Mouse (Mus musculus) limb, embryonic 14.5 days (tissue): ENCODE data around the gene Tmem59l. TPM values are rescaled to one million over a fixed set of nuclear protein-coding genes. Genes with fewer than 3 reads are reported as not detected.

Source experiments
- ATAC-seq: fragments of 200-750 bp; cut with Nextera tagmentation; 2 replicates; pipeline ENCODE4 v1.8.0; 2017; ENCODE audit warnings: low read depth, moderate number of reproducible peaks, moderate TSS enrichment; ENCODE audit not compliant: low FRiP score
- DNase-seq: peaks from one replicate; pipeline ENCODE4 v3.0.0-alpha.2; 2015; ENCODE audit warnings: low spot score
- H3K27ac ChIP-seq: fragments of 300-500 bp; sonication (generic); replicated peaks from 2 replicates; pipeline ENCODE4 v1.5.1; 2014; ENCODE audit warnings: low read depth, mild to moderate bottlenecking, low read length, moderate library complexity, mixed read lengths
- H3K27me3 ChIP-seq: fragments of 300-500 bp; sonication (generic); 2 replicates; pipeline ENCODE4 v1.6.1; 2014; ENCODE audit warnings: low read length, mixed read lengths; ENCODE audit not compliant: control insufficient read depth, insufficient read depth
- H3K36me3 ChIP-seq: fragments of 300-500 bp; sonication (generic); 2 replicates; pipeline ENCODE4 v1.6.1; 2014; ENCODE audit warnings: mild to moderate bottlenecking, low read length, moderate library complexity, mixed read lengths; ENCODE audit not compliant: control insufficient read depth, insufficient read depth
- H3K4me1 ChIP-seq: fragments of 300-500 bp; sonication (generic); 2 replicates; pipeline ENCODE4 v1.6.1; 2014; ENCODE audit warnings: antibody characterized with exemption, low read length, mixed read lengths; ENCODE audit not compliant: control insufficient read depth, insufficient read depth
- H3K4me2 ChIP-seq: fragments of 300-500 bp; sonication (generic); replicated peaks from 2 replicates; pipeline ENCODE4 v1.6.1; 2014; ENCODE audit warnings: low read depth, mild to moderate bottlenecking, low read length, moderate library complexity; ENCODE audit not compliant: severe bottlenecking
- H3K4me3 ChIP-seq: fragments of 300-500 bp; sonication (generic); replicated peaks from 2 replicates; pipeline ENCODE4 v1.5.1; 2014; ENCODE audit warnings: low read length
- H3K9ac ChIP-seq: fragments of 300-500 bp; sonication (generic); 2 replicates; pipeline ENCODE4 v1.6.1; 2014; ENCODE audit warnings: mild to moderate bottlenecking, low read depth, low read length, moderate library complexity; ENCODE audit not compliant: severe bottlenecking
- H3K9me3 ChIP-seq: fragments of 300-500 bp; sonication (generic); 2 replicates; pipeline ENCODE4 v1.6.1; 2016; ENCODE audit warnings: low read length; ENCODE audit not compliant: control insufficient read depth
- POLR2A ChIP-seq: fragments of 200-500 bp; IDR thresholded peaks from 2 replicates; pipeline ENCODE4 v1.8.0; 2012; ENCODE audit warnings: inconsistent platforms, mild to moderate bottlenecking, moderate library complexity, borderline replicate concordance; ENCODE audit not compliant: insufficient read depth, insufficient read length; ENCODE audit errors: extremely low read depth
- WGBS: fragments of 180-500 bp; shearing (Covaris S2); extraction: QIAGEN DNeasy Blood & Tissue Kit; methylation state at CpG from one replicate; pipeline ENCODE4 v1.1.7; 2014; 5-methylcytosine and 5-hydroxymethylcytosine counted together
- polyA plus RNA-seq, 2 experiments: library from polyadenylated mRNA; depleted of rRNA in 1 of 2; stranded (reverse) in 1 of 2; unstranded in 1 of 2; fragments of >200 nt; fragmentation: Nextera tagmentation in 1 of 2; extraction: Ambion mirVana in 1 of 2; gene quantifications; 2 replicates each; pipeline versions ENCODE4 v1.2.1 to v1.2.3; 2012 to 2014

Gene Tmem59l
- polyA plus RNA-seq, 2 experiments: 13.1 to 15.7 TPM

- H3K9ac ChIP-seq: peak overlapping the region; percentile 62
- peaks cover 51% of the 10 kb centered on the region for H3K27me3 ChIP-seq
- under 1% methylated on average over 16 of the region's 21 CpGs for WGBS
- DNase-seq (no peak), ATAC-seq (no peak)
- peaks cover 51% of the 10 kb centered on the region for H3K4me1 ChIP-seq
- H3K4me2 ChIP-seq: peak overlapping the region; percentile 91
- no peaks in the 10 kb centered on the region for H3K36me3 ChIP-seq
- no peak for TF ChIP-seq POLR2A
- peak overlapping the region; percentile 73 for H3K27ac ChIP-seq
- no peaks in the 10 kb centered on the region for H3K9me3 ChIP-seq
- peak overlapping the region; percentile 55 for H3K4me3 ChIP-seq
Observed at GRCm38 (mm10) chr8:70495001-70495770, 8.0 kb upstream of the Tmem59l start.

- peaks cover 58% of the 10 kb centered on the region for H3K4me1 ChIP-seq
- DNase-seq (no peak), ATAC-seq (no peak)
- peaks cover 57% of the 10 kb centered on the region for H3K27me3 ChIP-seq
- peak overlapping the region; percentile 91 for H3K4me2 ChIP-seq
- TF ChIP-seq POLR2A: no peak
- H3K4me3 ChIP-seq: peak overlapping the region; percentile 55
- WGBS: 2% methylated on average over 28 of the region's 28 CpGs
- no peaks in the 10 kb centered on the region for H3K9me3 ChIP-seq
- H3K9ac ChIP-seq: peak overlapping the region; percentile 62
- peak overlapping the region; percentile 73 for H3K27ac ChIP-seq
- no peaks in the 10 kb centered on the region for H3K36me3 ChIP-seq
Observed at GRCm38 (mm10) chr8:70494416-70494945, 7.3 kb upstream of the Tmem59l start.

- 2% methylated on average over 46 of the region's 47 CpGs for WGBS
Observed at GRCm38 (mm10) chr8:70493692-70494415, 6.7 kb upstream of the Tmem59l start.

GRCm38 (mm10) chr8:70492664-70493640 is 5.8 kb upstream of the Tmem59l start, which contains the start of gene Crlf1:
TSS of gene Crlf1 (plus strand) at chr8:70493158.
- DNase-seq (no peak), ATAC-seq (peak; percentile 20; the same call in 1 of the 2 replicates)
- Histone ChIP-seq H3K4me2 (peak within 1 kb of the TSS; percentile 91), H3K27ac (peak within 1 kb of the TSS; percentile 73), H3K27me3 (peaks cover 70% of the 10 kb centered on the region), H3K4me3 (peak within 1 kb of the TSS; percentile 55), H3K9me3 (no peaks in the 10 kb centered on the region), H3K36me3 (no peaks in the 10 kb centered on the region), H3K4me1 (peaks cover 74% of the 10 kb centered on the region), H3K9ac (peak within 1 kb of the TSS; percentile 62)
- 0% methylated on average over 33 of the region's 93 CpGs for WGBS
- TF ChIP-seq POLR2A: no peak

More at GRCm38 (mm10) chr8:70493692-70494415, 6.7 kb upstream of the Tmem59l start:
- Histone ChIP-seq H3K9me3 (no peaks in the 10 kb centered on the region), H3K36me3 (no peaks in the 10 kb centered on the region), H3K27me3 (peaks cover 61% of the 10 kb centered on the region), H3K4me3 (peak overlapping the region; percentile 55), H3K4me1 (peaks cover 65% of the 10 kb centered on the region), H3K27ac (peak overlapping the region; percentile 73), H3K4me2 (peak overlapping the region; percentile 91), H3K9ac (peak overlapping the region; percentile 62)
- no peak for TF ChIP-seq POLR2A
- DNase-seq: no peak
- no peak for ATAC-seq
